Mouse (Mus musculus) neural tube, embryonic 13.5 days (tissue): ENCODE results near the gene Zp3. TPM values are rescaled to one million over a fixed set of nuclear protein-coding genes. Genes with fewer than 3 reads are reported as not detected.

Source experiments
- ATAC-seq: fragments of 200-750 bp; cut with Nextera tagmentation; 2 replicates; pipeline ENCODE4 v1.8.0; 2017; ENCODE audit warnings: low read depth, mild to moderate bottlenecking, moderate TSS enrichment, moderate library complexity
- H3K27ac ChIP-seq: fragments of 300-500 bp; sonication (generic); replicated peaks from 2 replicates; pipeline ENCODE4 v1.5.1; 2015; ENCODE audit warnings: moderate library complexity, mild to moderate bottlenecking, inconsistent platforms
- H3K27me3 ChIP-seq: fragments of 300-500 bp; sonication (generic); 2 replicates; pipeline ENCODE4 v1.6.1; 2015; ENCODE audit warnings: mild to moderate bottlenecking, inconsistent platforms
- H3K36me3 ChIP-seq: fragments of 300-500 bp; sonication (generic); 2 replicates; pipeline ENCODE4 v1.6.1; 2015; ENCODE audit warnings: mild to moderate bottlenecking, inconsistent platforms
- H3K4me1 ChIP-seq: fragments of 300-500 bp; sonication (generic); replicated peaks from 2 replicates; pipeline ENCODE4 v1.6.1; 2015; ENCODE audit warnings: inconsistent platforms
- H3K4me2 ChIP-seq: fragments of 300-500 bp; sonication (generic); 2 replicates; pipeline ENCODE4 v1.6.1; 2015; ENCODE audit warnings: inconsistent platforms, mild to moderate bottlenecking, moderate library complexity
- H3K4me3 ChIP-seq: fragments of 300-500 bp; sonication (generic); 2 replicates; pipeline ENCODE4 v1.5.1; 2015; ENCODE audit warnings: mild to moderate bottlenecking, inconsistent platforms
- H3K9ac ChIP-seq: fragments of 300-500 bp; sonication (generic); 2 replicates; pipeline ENCODE4 v1.6.1; 2015; ENCODE audit warnings: moderate library complexity, mild to moderate bottlenecking, inconsistent platforms
- H3K9me3 ChIP-seq: fragments of 300-500 bp; sonication (generic); 2 replicates; pipeline ENCODE4 v1.6.1; 2016; ENCODE audit warnings: inconsistent platforms
- WGBS: fragments of 180-500 bp; shearing (Covaris S2); methylation state at CpG from one replicate; pipeline ENCODE4 v1.1.7; 2015; 5-methylcytosine and 5-hydroxymethylcytosine counted together
- polyA plus RNA-seq: library from polyadenylated mRNA; unstranded; fragments of >200 nt; fragmentation: Nextera tagmentation; extraction: Ambion mirVana; gene quantifications from 2 replicates; pipeline ENCODE4 v1.2.1, GENCODE M21; 2015

The Zp3 gene
- polyA plus RNA-seq, 1 experiment from 2014 or later: 0.14 TPM

- 4% methylated on average over 6 of the region's 6 CpGs for WGBS
- Histone ChIP-seq H3K9me3 (no peaks in the 10 kb centered on the region; the same call in 1 of the 2 replicates), H3K4me1 (peaks cover 20% of the 10 kb centered on the region), H3K36me3 (no peaks in the 10 kb centered on the region), H3K27me3 (peaks cover 4% of the 10 kb centered on the region; the same call in 1 of the 2 replicates), H3K4me3 (peak overlapping the region; percentile 59), H3K4me2 (peak overlapping the region; percentile 95), H3K9ac (peak overlapping the region; percentile 91), H3K27ac (peak overlapping the region; percentile 97)
- ATAC-seq: no peak
These were observed 16.6 kb upstream of the Zp3 start for GRCm38 (mm10) chr5:135963280-135963627.

- Histone ChIP-seq H3K4me2 (peak overlapping the region; percentile 37), H3K36me3 (no peaks in the 10 kb centered on the region), H3K27ac (no peak overlapping the region), H3K27me3 (peaks cover 4% of the 10 kb centered on the region; the same call in 1 of the 2 replicates), H3K9ac (no peak overlapping the region), H3K4me3 (peak overlapping the region; percentile 2; the same call in 1 of the 2 replicates), H3K9me3 (no peaks in the 10 kb centered on the region; the same call in 1 of the 2 replicates), H3K4me1 (peaks cover 20% of the 10 kb centered on the region)
- no peak for ATAC-seq
- 11% methylated on average over 24 of the region's 24 CpGs for WGBS
These were observed 14.4 kb upstream of the Zp3 start for GRCm38 (mm10) chr5:135965501-135965930.

- H3K4me2 ChIP-seq: no peak overlapping the region
- H3K4me3 ChIP-seq: no peak overlapping the region
- H3K4me1 ChIP-seq: peaks cover 13% of the 10 kb centered on the region
- H3K27ac ChIP-seq: no peak overlapping the region
- H3K9me3 ChIP-seq: no peaks in the 10 kb centered on the region; the same call in 1 of the 2 replicates
- peaks cover 4% of the 10 kb centered on the region; the same call in 1 of the 2 replicates for H3K27me3 ChIP-seq
- no peak overlapping the region for H3K9ac ChIP-seq
- no peaks in the 10 kb centered on the region for H3K36me3 ChIP-seq
- 64% methylated on average over 9 of the region's 9 CpGs for WGBS
- ATAC-seq: no peak
These were observed 13.0 kb upstream of the Zp3 start for GRCm38 (mm10) chr5:135966866-135967265.

GRCm38 (mm10) chr5:135968781-135969180 is 11.1 kb upstream of the Zp3 start:
- Histone ChIP-seq H3K4me3 (no peak overlapping the region), H3K4me2 (no peak overlapping the region)
- no peak for ATAC-seq

GRCm38 (mm10) chr5:135970247-135970646 is 9.7 kb upstream of the Zp3 start:
- peaks cover 5% of the 10 kb centered on the region; the same call in 1 of the 2 replicates for H3K4me1 ChIP-seq
- no peaks in the 10 kb centered on the region for H3K36me3 ChIP-seq
- no peak overlapping the region for H3K4me2 ChIP-seq
- H3K27ac ChIP-seq: no peak overlapping the region
- H3K9ac ChIP-seq: no peak overlapping the region
- H3K9me3 ChIP-seq: no peaks in the 10 kb centered on the region; the same call in 1 of the 2 replicates
- no peak for ATAC-seq
- WGBS: 78% methylated on average over 6 of the region's 6 CpGs
- peaks cover 4% of the 10 kb centered on the region; the same call in 1 of the 2 replicates for H3K27me3 ChIP-seq
- no peak overlapping the region for H3K4me3 ChIP-seq

More at GRCm38 (mm10) chr5:135968781-135969180, 11.1 kb upstream of the Zp3 start:
- 68% methylated on average over 1 of the region's 1 CpGs for WGBS
- Histone ChIP-seq H3K9me3 (no peaks in the 10 kb centered on the region; the same call in 1 of the 2 replicates), H3K36me3 (no peaks in the 10 kb centered on the region), H3K4me1 (peaks cover 5% of the 10 kb centered on the region; the same call in 1 of the 2 replicates), H3K9ac (no peak overlapping the region), H3K27ac (no peak overlapping the region), H3K27me3 (peaks cover 4% of the 10 kb centered on the region; the same call in 1 of the 2 replicates)

- Histone ChIP-seq H3K9ac (no peak overlapping the region), H3K9me3 (no peaks in the 10 kb centered on the region; the same call in 1 of the 2 replicates), H3K4me3 (no peak overlapping the region), H3K36me3 (no peaks in the 10 kb centered on the region), H3K4me2 (no peak overlapping the region), H3K4me1 (no peaks in the 10 kb centered on the region), H3K27ac (no peak overlapping the region), H3K27me3 (no peaks in the 10 kb centered on the region)
- no peak for ATAC-seq
- 87% methylated on average over 7 of the region's 7 CpGs for WGBS
These were observed 8.0 kb upstream of the Zp3 start for GRCm38 (mm10) chr5:135971876-135972275.

- no peak within 1 kb of the TSS for H3K4me2 ChIP-seq
- no peak within 1 kb of the TSS for H3K4me3 ChIP-seq
- H3K36me3 ChIP-seq: no peaks in the 10 kb centered on the region
- H3K9me3 ChIP-seq: no peaks in the 10 kb centered on the region
- ATAC-seq: no peak
- WGBS: 21% methylated on average over 9 of the region's 9 CpGs
- no peaks in the 10 kb centered on the region for H3K27me3 ChIP-seq
- no peaks in the 10 kb centered on the region for H3K4me1 ChIP-seq
- H3K9ac ChIP-seq: no peak within 1 kb of the TSS
- H3K27ac ChIP-seq: no peak within 1 kb of the TSS
These were observed 5.5 kb upstream of the Zp3 start, which contains the start of gene Ssc4d for GRCm38 (mm10) chr5:135974365-135974764. Gene Ssc4d, minus strand, starts transcription at chr5:135974531.

GRCm38 (mm10) chr5:135975893-135976668 is 3.8 kb upstream of the Zp3 start:
- 92% methylated on average over 8 of the region's 8 CpGs for WGBS
- H3K4me2 ChIP-seq: no peak overlapping the region
- no peaks in the 10 kb centered on the region for H3K4me1 ChIP-seq
- H3K36me3 ChIP-seq: no peaks in the 10 kb centered on the region
- H3K4me3 ChIP-seq: no peak overlapping the region
- H3K9me3 ChIP-seq: no peaks in the 10 kb centered on the region
- no peak overlapping the region for H3K27ac ChIP-seq
- ATAC-seq: no peak
- no peaks in the 10 kb centered on the region for H3K27me3 ChIP-seq
- H3K9ac ChIP-seq: no peak overlapping the region

- 85% methylated on average over 5 of the region's 5 CpGs for WGBS
- Histone ChIP-seq H3K9ac (no peak overlapping the region), H3K4me2 (no peak overlapping the region), H3K4me1 (0 out of 2 replicates have a peak, but pooled peaks cover 3% of the 10 kb centered on the region), H3K9me3 (no peaks in the 10 kb centered on the region), H3K4me3 (no peak overlapping the region), H3K27me3 (no peaks in the 10 kb centered on the region), H3K27ac (no peak overlapping the region), H3K36me3 (no peaks in the 10 kb centered on the region)
- ATAC-seq: no peak
These were observed 518 bp upstream of the Zp3 start for GRCm38 (mm10) chr5:135979381-135979780.

GRCm38 (mm10) chr5:135982398-135982797 is 2.5 kb downstream of the Zp3 start:
- Histone ChIP-seq H3K36me3 (no peaks in the 10 kb centered on the region), H3K9me3 (no peaks in the 10 kb centered on the region), H3K4me1 (0 out of 2 replicates have a peak, but pooled peaks cover 7% of the 10 kb centered on the region), H3K4me2 (no peak overlapping the region), H3K9ac (no peak overlapping the region), H3K4me3 (no peak overlapping the region), H3K27ac (no peak overlapping the region), H3K27me3 (no peaks in the 10 kb centered on the region)
- WGBS: 36% methylated on average over 6 of the region's 6 CpGs
- ATAC-seq: peak; percentile 50; the same call in 1 of the 2 replicates

- ATAC-seq: no peak
- Histone ChIP-seq H3K4me2 (no peak overlapping the region), H3K4me1 (0 out of 2 replicates have a peak, but pooled peaks cover 8% of the 10 kb centered on the region), H3K9me3 (no peaks in the 10 kb centered on the region), H3K27me3 (no peaks in the 10 kb centered on the region), H3K36me3 (no peaks in the 10 kb centered on the region), H3K4me3 (no peak overlapping the region), H3K27ac (no peak overlapping the region), H3K9ac (no peak overlapping the region)
- 57% methylated on average over 6 of the region's 6 CpGs for WGBS
These were observed 4.7 kb downstream of the Zp3 start for GRCm38 (mm10) chr5:135984546-135985044.

- WGBS: 62% methylated on average over 11 of the region's 11 CpGs
- ATAC-seq: no peak
- Histone ChIP-seq H3K36me3 (no peaks in the 10 kb centered on the region), H3K4me1 (0 out of 2 replicates have a peak, but pooled peaks cover 8% of the 10 kb centered on the region), H3K4me2 (no peak overlapping the region), H3K27me3 (no peaks in the 10 kb centered on the region), H3K9ac (no peak overlapping the region), H3K9me3 (no peaks in the 10 kb centered on the region), H3K27ac (no peak overlapping the region), H3K4me3 (no peak overlapping the region)
These were observed 7.3 kb downstream of the Zp3 start for GRCm38 (mm10) chr5:135987248-135987647.
